Mouse (Mus musculus) frontal cortex, postnatal 10 days (tissue): ENCODE data around the gene Ankdd1a.
A peak's percentile ranks its signal among the peaks of the same experiment; 100 is the strongest.

Experiments used
- DNase-seq, 2 experiments: peaks; one replicate each; pipeline ENCODE4 v3.0.0; 2022; ENCODE audit warnings: low spot score in 2 of 2, mixed read lengths in 1 of 2

The Ankdd1a gene

DNA sequence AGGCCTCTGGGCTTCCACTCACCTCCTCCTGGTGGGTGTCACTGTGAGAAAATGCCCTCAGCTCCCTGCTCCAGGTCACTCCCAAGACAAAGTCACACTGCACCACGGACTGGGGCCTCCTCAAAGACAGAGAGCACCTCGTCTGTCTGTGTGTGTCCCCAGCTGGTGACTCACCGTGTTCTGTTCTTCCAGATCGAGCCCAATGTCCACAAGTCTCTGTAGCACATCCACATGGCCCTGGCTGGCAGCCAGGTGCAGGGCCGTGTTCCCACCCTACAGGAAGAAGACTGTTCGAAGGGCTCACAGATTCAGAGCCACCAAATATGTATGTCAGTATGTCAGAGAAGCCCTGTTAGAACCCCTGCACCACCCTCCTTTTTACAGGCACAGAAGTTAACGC is 11.5 kb downstream of the Ankdd1a start:
- no peak for DNase-seq

DNA sequence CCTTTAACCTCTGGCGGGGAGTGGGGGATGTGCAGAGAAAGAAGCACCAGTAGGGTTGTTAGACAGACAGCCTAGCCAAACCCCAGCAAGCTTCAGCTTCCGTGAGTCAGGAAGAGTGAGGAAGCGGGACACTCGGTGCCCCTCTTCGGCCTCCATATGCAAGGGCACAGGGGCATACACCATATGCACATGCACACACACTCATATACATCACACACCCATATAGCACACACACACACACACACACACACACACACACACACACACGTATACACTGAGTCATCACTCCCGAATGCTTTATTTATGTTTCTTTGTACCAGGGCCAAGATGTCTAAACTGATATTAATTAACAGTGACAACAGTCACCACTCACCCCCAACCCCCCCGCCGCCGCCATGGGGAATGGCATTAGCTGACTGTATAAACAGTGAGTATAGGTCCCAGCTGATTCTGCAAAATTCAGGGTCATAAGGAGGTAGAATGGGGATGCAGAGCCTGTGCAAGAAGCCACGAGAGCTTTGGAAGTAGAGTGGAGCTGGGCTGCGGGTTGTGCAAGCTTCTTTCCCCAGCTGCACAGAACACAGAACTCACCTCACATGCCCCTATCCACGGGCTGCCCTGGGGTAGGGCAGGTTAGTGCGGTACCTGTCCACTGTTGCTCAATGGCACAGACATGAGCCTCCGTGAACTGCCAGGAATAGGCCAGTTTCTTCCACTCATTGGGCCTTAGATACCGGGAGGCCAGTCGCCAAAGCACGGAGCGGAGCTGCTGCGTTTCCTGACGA is 17.1 kb downstream of the Ankdd1a start:
- no peak for DNase-seq

DNA sequence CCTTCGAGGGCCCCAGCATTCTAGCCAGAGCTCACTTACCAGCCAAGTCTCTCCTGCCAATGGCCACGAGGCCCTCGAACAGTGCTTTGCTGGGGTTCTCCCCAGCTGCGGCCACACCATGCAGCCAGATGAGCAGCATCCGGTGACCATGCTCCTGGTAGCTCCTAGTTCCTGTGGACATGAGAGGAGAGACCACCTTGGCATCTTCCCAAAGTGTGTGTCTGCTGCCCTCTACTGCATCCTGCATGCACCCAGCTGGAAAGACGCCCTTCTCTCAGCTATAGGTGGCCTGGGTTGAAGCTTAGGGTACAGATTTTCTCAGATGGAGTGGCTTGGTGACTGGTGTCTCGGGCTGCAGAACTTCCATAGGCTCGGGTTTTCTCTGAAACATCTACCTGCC is 17.8 kb downstream of the Ankdd1a start:
- no peak for DNase-seq

DNA sequence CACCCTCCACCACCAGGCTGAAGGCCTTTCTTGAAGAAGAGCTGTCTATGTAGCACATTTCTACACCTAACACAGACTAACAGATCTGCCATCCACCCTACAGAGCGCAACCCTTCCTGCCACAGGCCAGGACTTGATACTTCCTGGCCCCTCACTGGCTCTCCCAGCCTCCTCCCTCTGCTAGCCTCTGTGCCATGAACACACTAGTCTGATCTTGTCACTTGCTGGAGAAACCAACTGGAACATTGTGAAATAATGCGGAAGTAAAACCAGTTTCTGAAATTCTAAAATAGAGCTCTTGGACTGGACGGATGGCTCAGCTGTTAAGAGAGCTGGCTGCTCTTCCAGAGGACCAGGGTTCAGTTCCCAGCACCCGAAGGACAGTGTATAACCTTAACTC is 27.1 kb downstream of the Ankdd1a start:
- DNase-seq: no peak

DNA sequence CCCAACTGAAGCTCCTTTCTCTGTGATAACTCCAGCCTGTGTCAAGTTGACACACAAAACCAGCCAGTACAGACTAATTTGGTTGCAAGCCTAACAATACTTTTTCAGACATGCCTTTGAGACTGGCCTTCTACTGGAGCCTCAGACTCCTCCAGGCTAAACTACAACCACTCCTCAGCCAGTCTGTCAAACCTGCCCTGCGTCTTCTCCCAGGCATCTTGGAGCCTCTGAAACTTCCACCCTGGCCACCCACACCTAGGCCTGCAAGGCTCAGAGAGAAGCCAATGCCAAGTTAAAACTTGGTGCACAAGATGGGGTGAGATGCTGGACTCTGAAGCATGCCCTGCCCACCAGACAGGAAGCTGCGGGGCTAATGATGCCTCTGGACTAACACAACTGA is 27.6 kb downstream of the Ankdd1a start:
- DNase-seq: no peak

DNA sequence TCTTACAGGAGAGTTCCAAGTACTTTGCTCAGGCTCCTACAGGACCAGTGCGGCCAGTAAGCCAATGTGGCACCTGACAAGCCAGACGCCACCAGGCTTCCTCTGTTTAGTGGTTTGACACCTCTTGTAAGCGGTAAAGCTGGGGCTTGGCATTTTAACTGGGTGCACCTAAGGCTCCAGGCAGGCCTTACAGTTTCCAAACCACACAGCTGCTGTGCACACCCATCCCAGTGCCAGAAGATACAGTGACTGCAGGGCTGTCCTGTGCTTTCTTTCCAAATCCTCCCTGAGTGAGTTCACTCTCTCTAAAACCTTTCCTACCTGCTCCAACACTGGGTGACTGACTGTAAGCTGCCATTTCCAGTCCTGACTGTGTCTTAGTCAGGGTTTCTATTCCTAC is 28.5 kb downstream of the Ankdd1a start:
- no peak for DNase-seq

DNA sequence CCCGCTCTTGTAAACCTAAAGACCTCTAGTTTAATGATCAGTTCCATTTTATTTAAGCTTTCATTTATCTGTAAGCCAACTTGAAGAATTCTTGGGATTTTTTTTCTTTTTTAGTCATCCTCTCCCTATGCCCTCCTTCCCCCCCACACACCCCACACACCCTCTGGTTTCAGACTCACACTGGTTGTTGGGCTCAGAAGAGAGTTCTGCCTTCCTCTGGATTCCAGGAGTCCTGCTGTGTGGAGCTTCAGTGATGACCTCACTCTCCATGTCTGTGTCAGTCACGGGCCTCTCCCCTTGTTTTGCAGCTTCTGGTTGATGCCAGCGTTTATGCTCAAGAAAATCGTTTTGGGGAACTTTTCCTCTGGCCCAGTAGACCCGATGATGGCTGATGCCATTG is 39.9 kb downstream of the Ankdd1a start:
- DNase-seq: no peak

DNA sequence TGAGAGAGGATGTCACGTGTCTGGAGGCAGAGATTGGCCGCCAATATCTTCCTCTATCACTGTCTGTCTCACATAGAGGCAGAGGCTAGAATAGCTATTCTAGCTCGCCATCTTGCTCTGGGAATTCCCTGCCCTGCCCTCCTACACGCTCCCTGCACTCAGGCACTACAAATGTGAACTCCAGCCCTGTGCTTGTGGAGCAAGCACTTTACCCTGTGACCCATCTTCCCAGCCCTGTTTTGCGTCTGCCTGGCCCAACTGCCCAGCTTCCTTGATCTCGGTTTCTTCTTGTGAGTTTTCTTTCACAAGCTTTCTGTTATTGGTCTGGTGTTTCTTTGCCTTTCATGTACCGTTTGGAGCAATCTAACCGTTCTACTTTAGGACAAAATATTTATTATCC is 40.8 kb downstream of the Ankdd1a start:
- no peak for DNase-seq

DNA sequence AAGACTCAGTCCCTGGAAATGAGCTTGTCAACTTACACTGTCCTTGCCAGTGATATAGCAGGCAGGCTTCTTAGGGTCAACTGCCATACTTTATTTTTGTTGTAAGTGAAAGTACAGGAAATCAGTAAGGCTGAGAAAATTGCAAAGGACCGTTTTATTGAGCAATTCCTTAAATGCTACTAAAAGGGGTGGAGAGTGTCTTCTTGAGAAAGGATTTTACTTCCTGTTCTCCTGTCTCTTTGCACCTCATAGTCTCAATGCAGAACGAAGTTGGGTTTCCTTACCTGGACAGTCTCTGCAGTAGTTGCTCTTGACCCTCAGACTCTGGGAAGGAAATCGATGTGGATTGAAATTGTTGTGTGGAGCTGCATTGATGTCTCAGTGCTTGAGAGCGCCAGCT is 47.2 kb downstream of the Ankdd1a start:
- no peak for DNase-seq

DNA sequence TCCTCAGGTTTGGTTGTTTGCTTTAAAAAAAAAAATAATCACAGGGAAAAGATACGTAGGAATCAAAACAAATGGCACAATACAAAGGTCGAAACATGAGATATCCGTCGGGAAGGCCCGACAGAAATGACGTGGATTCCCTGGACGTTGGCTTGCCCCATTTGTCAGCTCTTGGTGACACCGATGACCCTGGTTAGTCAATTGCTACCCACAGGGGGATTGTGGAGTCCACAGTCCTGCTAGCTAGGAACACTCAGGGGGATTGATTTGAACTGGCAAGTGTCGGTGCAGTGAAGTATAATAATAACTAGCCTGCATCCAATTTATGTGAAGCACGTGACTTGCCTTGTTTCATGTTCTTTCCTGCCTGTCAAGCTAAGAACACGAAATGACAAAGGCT is 52.3 kb downstream of the Ankdd1a start:
- no peak for DNase-seq

DNA sequence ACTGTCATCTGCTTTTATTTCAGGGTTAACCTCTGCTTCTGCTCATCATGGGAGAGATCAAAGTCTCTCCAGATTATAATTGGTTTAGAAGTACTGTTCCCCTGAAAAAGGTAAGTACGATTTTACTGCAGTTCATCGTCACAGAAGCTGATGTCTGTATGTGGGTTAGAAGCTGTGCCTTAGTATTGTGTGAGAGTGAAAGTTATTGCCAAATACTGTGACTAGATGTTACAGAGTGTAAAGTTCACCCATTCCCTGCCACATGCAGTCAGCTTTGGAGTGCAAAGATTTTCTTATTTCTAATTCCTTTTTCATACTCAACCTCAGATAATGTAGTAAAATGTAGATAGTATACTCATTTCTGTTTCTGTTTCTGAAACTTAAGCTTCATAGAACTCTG is 54.8 kb downstream of the Ankdd1a start:
- no peak for DNase-seq

DNA sequence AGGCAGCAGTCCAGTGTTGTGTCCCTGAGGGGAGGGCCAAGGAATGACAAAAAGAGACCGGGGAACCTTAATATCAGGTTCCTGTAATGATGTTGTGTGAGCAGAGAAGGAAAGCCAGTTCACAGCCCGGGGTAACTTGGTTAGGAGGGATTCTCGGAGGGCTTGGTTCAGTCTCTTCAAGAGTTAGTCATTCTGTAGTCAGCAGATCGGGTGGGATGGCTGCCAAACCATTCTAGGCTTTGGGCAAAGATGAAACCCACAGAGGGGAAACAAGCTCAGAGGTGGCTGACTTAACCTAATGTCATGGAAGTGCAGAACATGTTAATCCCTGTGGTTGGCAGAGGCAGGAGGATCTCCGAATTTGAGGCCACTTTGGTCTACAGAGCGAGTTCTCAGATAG is 55.8 kb downstream of the Ankdd1a start:
- DNase-seq: no peak

DNA sequence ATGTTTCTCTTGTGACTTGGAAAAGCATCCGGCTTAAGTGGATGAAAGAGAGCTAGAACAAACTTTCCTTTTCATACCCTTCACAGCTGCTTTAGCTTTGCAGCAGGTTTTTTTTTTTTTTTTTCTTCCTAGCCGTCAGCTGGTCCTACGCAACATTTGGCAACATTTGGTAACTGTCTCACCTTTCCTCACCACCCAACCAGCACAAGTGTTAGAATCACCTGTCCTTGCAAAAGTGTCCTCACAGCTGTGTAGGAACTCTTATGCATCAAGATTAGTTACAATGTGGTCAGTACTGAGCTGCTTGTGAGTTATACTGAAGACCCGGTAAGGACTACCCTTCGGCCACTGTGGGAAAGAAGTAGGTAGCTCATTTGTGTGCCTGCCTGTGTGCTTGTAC is 57.4 kb downstream of the Ankdd1a start:
- DNase-seq: no peak

DNA sequence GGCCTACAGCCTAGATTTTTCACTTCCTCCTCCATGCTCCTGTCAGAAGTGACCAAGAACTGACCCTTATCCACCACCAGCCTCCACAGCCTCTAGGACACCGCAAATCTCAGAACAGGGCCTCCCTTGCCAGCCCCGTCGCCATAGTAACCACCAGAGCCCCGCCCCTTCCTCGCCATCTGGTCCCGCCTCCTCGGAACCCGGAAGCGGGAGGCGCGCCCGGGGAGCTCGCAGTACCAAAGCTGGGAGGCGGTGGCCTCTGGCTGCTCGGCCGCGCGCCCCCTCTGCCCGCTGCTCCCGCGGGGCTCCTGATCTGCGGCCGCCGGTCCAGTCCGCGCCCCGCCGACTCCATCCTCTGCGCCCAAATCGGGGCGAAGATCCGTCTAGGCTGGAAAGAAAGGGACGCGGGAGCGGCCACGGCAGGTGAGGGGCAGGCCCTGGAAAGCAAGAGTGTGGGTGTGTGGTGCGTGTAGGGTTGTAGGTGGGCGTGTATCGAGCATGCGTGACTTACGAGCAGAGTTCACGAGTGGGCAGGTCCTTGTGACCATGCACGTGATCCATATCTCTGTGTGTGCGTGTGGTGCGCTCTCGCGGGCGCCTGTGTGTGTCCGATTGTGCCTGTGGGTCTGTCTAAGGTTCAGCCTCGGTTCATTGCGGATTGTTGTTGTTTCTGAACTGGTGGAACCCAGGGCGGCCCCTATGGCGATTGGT is 59.1 kb downstream of the Ankdd1a start, which contains the start of gene Spg21:
Spg21 (plus strand) TSS at position 216 of the 711 bp plus-strand sequence.
- DNase-seq: peak; percentile 90 to 94

DNA sequence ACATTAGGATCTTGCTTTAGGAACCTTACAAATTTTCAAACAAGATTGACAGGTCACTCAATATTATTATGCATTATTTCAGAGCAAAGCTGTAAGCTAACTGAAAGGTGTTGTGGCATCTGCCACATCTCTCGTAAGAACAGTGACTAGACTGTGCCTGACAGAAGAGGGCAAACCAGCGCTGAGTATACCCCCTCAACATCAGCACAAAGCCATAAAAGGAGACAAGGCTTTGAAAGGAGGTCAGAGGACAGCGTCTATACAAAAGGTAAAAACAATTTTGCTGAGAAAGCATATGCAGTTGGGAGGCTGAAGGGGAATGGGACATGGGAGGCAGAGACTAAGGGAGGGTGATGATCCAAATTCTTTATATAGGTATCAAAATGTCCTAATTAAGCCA is 59.8 kb downstream of the Ankdd1a start:
- DNase-seq: no peak

DNA sequence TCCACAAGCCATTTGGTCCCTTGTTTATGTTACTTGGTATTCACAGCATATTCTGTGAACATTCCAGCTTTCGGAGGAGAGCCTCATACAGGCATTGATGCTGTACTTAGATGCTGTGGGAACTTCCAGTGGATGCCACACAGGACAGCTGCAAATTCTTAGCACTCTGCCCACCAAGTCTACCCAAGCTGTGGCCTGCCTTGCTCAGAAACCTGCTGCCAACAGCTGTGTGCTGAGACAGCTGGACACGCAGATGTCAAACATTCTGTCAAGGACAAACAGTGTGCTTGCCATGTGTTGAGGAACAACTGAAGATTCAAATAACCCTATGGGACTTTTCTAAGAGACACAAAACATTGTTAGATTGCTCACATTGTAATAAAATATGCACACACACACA is 61.0 kb downstream of the Ankdd1a start:
- no peak for DNase-seq

DNA sequence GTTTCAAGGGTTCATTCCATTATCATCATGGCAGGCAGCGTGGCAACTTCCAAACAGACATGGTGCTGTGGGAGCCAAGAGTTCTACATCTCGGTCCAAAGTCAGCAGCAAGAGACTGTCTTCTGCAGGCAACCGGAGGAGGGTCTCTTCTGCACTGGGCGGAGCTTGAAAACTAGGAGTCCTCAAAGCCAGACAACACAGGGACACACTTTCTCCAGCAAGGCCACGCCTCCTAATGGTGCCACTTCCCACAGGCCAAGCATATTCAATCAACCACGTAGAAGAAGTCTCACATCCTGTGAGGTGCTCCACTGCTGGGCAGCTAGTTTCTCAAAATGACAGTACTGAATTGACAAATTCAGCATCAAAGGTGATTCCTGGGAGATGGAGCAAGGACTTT is 72.0 kb downstream of the Ankdd1a start:
- DNase-seq: no peak

DNA sequence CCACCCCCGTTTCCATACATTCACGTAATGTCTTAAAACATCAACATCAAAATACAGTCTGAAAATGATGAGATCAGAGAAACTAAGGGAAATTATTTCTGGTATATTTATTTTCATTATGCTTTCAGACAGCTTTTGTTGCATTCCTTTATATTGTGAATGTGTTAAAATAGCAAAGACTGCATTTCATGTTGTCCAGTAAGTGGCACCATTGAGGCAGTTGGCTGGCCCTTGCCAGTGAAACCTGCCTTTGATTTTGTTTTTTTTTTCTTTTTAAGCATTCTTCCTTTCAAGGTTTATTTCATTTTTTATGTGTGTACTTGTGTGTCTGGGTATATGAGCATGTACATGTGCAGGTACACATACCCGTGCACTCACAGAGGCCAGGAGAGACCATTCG is 75.3 kb downstream of the Ankdd1a start:
- no peak for DNase-seq
